Mouse (Mus musculus): ENCODE data around the gene Chkb. TPM values are rescaled to one million over a fixed set of nuclear protein-coding genes. Genes with fewer than 3 reads are reported as not detected.

Gene Chkb
- total and polyA plus RNA-seq, 3 experiments, result 21.1 to 31.8 (median 26.4) TPM

- Histone ChIP-seq H3K4me2 (ENCODE audit: insufficient read depth, low read depth, poor library complexity, severe bottlenecking) (no peak overlapping the region), H3K36me3 (replicated peaks in 1 of 2; ENCODE audit: control insufficient read depth in 1 of 2, insufficient read depth in 1 of 2, low read length in 1 of 2) (no peaks in the 10 kb centered on the region), H3K9ac (ENCODE audit: insufficient read depth, low read depth) (no peak overlapping the region), H3K9me3 (replicated peaks; ENCODE audit: low read length) (peaks cover 7% of the 10 kb centered on the region), H3K27me3 (replicated peaks) (peaks cover 63% of the 10 kb centered on the region), H3K79me2 (replicated peaks; ENCODE audit: control insufficient read depth, extremely low read depth, insufficient read depth, poor library complexity, severe bottlenecking) (no peaks in the 10 kb centered on the region), H3K4me3 (replicated peaks in 1 of 3; ENCODE audit: low read depth in 2 of 3, low read length in 2 of 3, poor library complexity in 1 of 3) (no peak overlapping the region), H3K27ac (ENCODE audit: insufficient read depth, low read depth) (no peak overlapping the region), H3K4me1 (ENCODE audit: control insufficient read depth in 1 of 2, insufficient read depth in 2 of 2) (peaks cover 3 to 5% of the 10 kb centered on the region in 2 experiments)
- no peak for TF ChIP-seq HCFC1 (IDR thresholded peaks at IDR 0.05; ENCODE audit: low read depth, low read length)
- no peak for TF ChIP-seq CHD2 (IDR thresholded peaks at IDR 0.05; ENCODE audit: low read length)
- no peak for TF ChIP-seq UBTF (IDR thresholded peaks at IDR 0.05; ENCODE audit: low read depth, low read length)
- no peak for TF ChIP-seq SIN3A (IDR thresholded peaks at IDR 0.05; ENCODE audit: low read length)
- TF ChIP-seq BHLHE40 (IDR thresholded peaks at IDR 0.05; ENCODE audit: low read depth, low read length), result no peak
- TF ChIP-seq MAFK (IDR thresholded peaks at IDR 0.05; ENCODE audit: insufficient replicate concordance, low read length), result no peak
- no peak for TF ChIP-seq JUND (conservative IDR thresholded peaks at IDR 0.05; ENCODE audit: low read depth, low read length)
- no peak for TF ChIP-seq TBP (conservative IDR thresholded peaks at IDR 0.05; ENCODE audit: low read depth, low read length)
- no peak for DNase-seq (ENCODE audit: extremely low read depth)
- in situ Hi-C loops (cut with MboI; ENCODE audit: low pct_ligation_motif_present, low pct_unique_long_range_greater_than_20kb, low sequenced_read_pairs), result no loop called here
- dilution Hi-C loops (cut with MboI; ENCODE audit: extremely low pct_ligation_motif_present, extremely low pct_unique_long_range_greater_than_20kb, low sequenced_read_pairs), result no loop called here
Measured at GRCm38 (mm10) chr15:89454857-89455256, 25.1 kb upstream of the Chkb start.

DNA sequence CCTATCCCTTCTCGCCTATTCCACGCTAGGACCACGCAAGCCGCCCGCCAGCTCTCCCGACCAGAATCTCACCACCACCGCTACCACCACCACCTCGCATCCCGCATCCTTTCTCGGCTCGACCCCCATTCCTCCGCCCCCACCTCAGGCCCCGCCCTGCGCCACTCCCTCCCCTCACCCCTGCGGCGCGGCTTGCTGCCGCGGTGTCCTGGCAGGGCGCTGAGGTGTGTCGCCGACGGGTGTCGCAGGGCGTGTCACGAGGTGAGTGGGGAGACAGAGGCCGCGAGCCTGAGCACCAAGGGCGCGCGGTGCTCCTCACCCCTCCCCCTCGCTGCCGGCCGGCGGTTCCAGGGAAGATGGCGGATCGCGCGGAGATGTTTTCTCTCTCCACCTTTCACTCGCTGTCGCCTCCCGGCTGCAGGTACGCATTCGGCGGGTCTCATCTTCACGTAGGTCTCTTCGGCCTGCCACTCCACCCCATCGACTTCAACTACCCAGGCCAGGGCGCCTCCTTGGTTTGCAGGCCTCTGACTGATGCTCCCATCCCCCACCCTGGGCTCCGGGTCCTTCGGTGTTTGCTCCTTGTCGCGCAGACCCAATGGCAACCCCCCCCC is 24.3 kb upstream of the Chkb start, which contains the start of gene Mapk8ip2:
Gene Mapk8ip2, plus strand, starts transcription at position 49 of the 614 bp plus-strand sequence.
- in situ Hi-C loops (cut with MboI; ENCODE audit: low pct_ligation_motif_present, low pct_unique_long_range_greater_than_20kb, low sequenced_read_pairs), result no loop called here
- H3K79me2 ChIP-seq (replicated peaks; ENCODE audit: control insufficient read depth, extremely low read depth, insufficient read depth, poor library complexity, severe bottlenecking), result no peaks in the 10 kb centered on the region
- peaks cover 1 to 3% of the 10 kb centered on the region in 2 experiments for H3K4me1 ChIP-seq (ENCODE audit: control insufficient read depth in 1 of 2, insufficient read depth in 2 of 2)
- H3K9ac ChIP-seq (ENCODE audit: insufficient read depth, low read depth), result no peak within 1 kb of the TSS
- H3K9me3 ChIP-seq (replicated peaks; ENCODE audit: low read length), result peaks cover 7% of the 10 kb centered on the region
- no peak within 1 kb of the TSS for H3K4me2 ChIP-seq (ENCODE audit: insufficient read depth, low read depth, poor library complexity, severe bottlenecking)
- no peak for DNase-seq (ENCODE audit: extremely low read depth)
- TF ChIP-seq MYC (IDR thresholded peaks at IDR 0.05; ENCODE audit: low read depth, low read length), result no peak
- TF ChIP-seq NELFE (IDR thresholded peaks at IDR 0.05; ENCODE audit: low read depth, low read length), result no peak
- TF ChIP-seq ZC3H11A (IDR thresholded peaks at IDR 0.05; ENCODE audit: low read depth, low read length), result no peak
- no peak for TF ChIP-seq MAFK (IDR thresholded peaks at IDR 0.05; ENCODE audit: insufficient replicate concordance, low read length)
- TF ChIP-seq JUN (IDR thresholded peaks at IDR 0.05; ENCODE audit: insufficient read depth, low read depth, low read length), result no peak
- TF ChIP-seq KAT2A (IDR thresholded peaks at IDR 0.05; ENCODE audit: insufficient replicate concordance, low read length), result no peak
- TF ChIP-seq NRF1 (IDR thresholded peaks at IDR 0.05; ENCODE audit: low read depth, low read length), result no peak
- TF ChIP-seq JUND (conservative IDR thresholded peaks at IDR 0.05; ENCODE audit: low read depth, low read length), result no peak
- TF ChIP-seq CHD2 (IDR thresholded peaks at IDR 0.05; ENCODE audit: low read length), result no peak
- no peak for TF ChIP-seq MAZ (IDR thresholded peaks at IDR 0.05; ENCODE audit: low read depth, low read length)
- no peak for TF ChIP-seq POLR2AphosphoS2 (IDR thresholded peaks at IDR 0.05; ENCODE audit: low read depth, low read length)
- dilution Hi-C loops (cut with MboI; ENCODE audit: extremely low pct_ligation_motif_present, extremely low pct_unique_long_range_greater_than_20kb, low sequenced_read_pairs), result no loop called here
- H3K27ac ChIP-seq (ENCODE audit: insufficient read depth, low read depth), result no peak within 1 kb of the TSS
- peaks cover 65% of the 10 kb centered on the region for H3K27me3 ChIP-seq (replicated peaks)
- no peaks in the 10 kb centered on the region for H3K36me3 ChIP-seq (replicated peaks in 1 of 2; ENCODE audit: control insufficient read depth in 1 of 2, insufficient read depth in 1 of 2, low read length in 1 of 2)
- no peak within 1 kb of the TSS for H3K4me3 ChIP-seq (replicated peaks in 1 of 3; ENCODE audit: low read depth in 2 of 3, low read length in 2 of 3, poor library complexity in 1 of 3)

Data from CH12.LX (cell line).